Mouse (Mus musculus) C2C12 (cell line): ENCODE data around the gene Kank1.

Source experiments
- CEBPB ChIP-seq: IDR thresholded peaks from one replicate; pipeline ENCODE4 v1.6.1; 2011; ENCODE audit warnings: low read depth, mild to moderate bottlenecking, control low read depth, moderate library complexity
- CTCF ChIP-seq: IDR thresholded peaks from one replicate; pipeline ENCODE4 v1.5.1; 2011; ENCODE audit not compliant: control insufficient read depth, insufficient read depth, insufficient read length
- MYOD1 ChIP-seq: IDR thresholded peaks from one replicate; pipeline ENCODE4 v1.6.1; 2011; ENCODE audit warnings: low read depth; ENCODE audit not compliant: control insufficient read depth, insufficient read length
- MYOG ChIP-seq: IDR thresholded peaks from one replicate; pipeline ENCODE4 v1.6.1; 2011; ENCODE audit not compliant: control insufficient read depth, insufficient read length; ENCODE audit errors: extremely low read depth
- USF1 ChIP-seq: IDR thresholded peaks from one replicate; pipeline ENCODE4 v1.6.1; 2011; ENCODE audit warnings: low read depth, mild to moderate bottlenecking, control low read depth, moderate library complexity

- TF ChIP-seq CTCF = no peak
- no peak for TF ChIP-seq USF1
- TF ChIP-seq MYOD1 = no peak
- TF ChIP-seq MYOG = no peak
- TF ChIP-seq CEBPB = no peak
Measured at GRCm38 (mm10) chr19:25433169-25433690, 196.5 kb downstream of the Kank1 start.
